Mouse (Mus musculus) midbrain, embryonic 14.5 days (tissue): ENCODE measurements around the gene Gpr3. TPM values are rescaled to one million over a fixed set of nuclear protein-coding genes. Genes with fewer than 3 reads are reported as not detected.

Experiments
- ATAC-seq: fragments of 200-750 bp; cut with Nextera tagmentation; 2 replicates; pipeline ENCODE4 v1.8.0; 2017; ENCODE audit warnings: moderate number of reproducible peaks, moderate library complexity; ENCODE audit not compliant: low FRiP score, low TSS enrichment
- DNase-seq: peaks from one replicate; pipeline ENCODE4 v3.0.0-alpha.2; 2015
- H3K27ac ChIP-seq: fragments of 300-500 bp; sonication (generic); replicated peaks from 2 replicates; pipeline ENCODE4 v1.5.1; 2014; ENCODE audit warnings: mild to moderate bottlenecking, low read depth, low read length, moderate library complexity
- H3K27me3 ChIP-seq: fragments of 300-500 bp; sonication (generic); 2 replicates; pipeline ENCODE4 v1.6.1; 2014; ENCODE audit warnings: low read length, control low read depth, mixed read lengths; ENCODE audit not compliant: control insufficient read depth, insufficient read depth
- H3K36me3 ChIP-seq: fragments of 300-500 bp; sonication (generic); 2 replicates; pipeline ENCODE4 v1.6.1; 2014; ENCODE audit warnings: low read length, control low read depth; ENCODE audit not compliant: control insufficient read depth, insufficient read depth
- H3K4me1 ChIP-seq: fragments of 300-500 bp; sonication (generic); 2 replicates; pipeline ENCODE4 v1.6.1; 2014; ENCODE audit warnings: mild to moderate bottlenecking, antibody characterized with exemption, low read length, control low read depth; ENCODE audit not compliant: control insufficient read depth, insufficient read depth
- H3K4me2 ChIP-seq: fragments of 300-500 bp; sonication (generic); 2 replicates; pipeline ENCODE4 v1.6.1; 2014; ENCODE audit warnings: mild to moderate bottlenecking, low read length, moderate library complexity
- H3K4me3 ChIP-seq: fragments of 300-500 bp; sonication (generic); replicated peaks from 2 replicates; pipeline ENCODE4 v1.5.1; 2014; ENCODE audit warnings: low read depth, low read length
- H3K9ac ChIP-seq: fragments of 300-500 bp; sonication (generic); replicated peaks from 2 replicates; pipeline ENCODE4 v1.6.1; 2014; ENCODE audit warnings: mild to moderate bottlenecking, low read length, moderate library complexity
- H3K9me3 ChIP-seq: fragments of 300-500 bp; sonication (generic); 2 replicates; pipeline ENCODE4 v1.6.1; 2016; ENCODE audit warnings: low read length, control low read depth, mixed read lengths; ENCODE audit not compliant: control insufficient read depth
- WGBS: fragments of 180-500 bp; shearing (Covaris S2); extraction: QIAGEN DNeasy Blood & Tissue Kit; methylation state at CpG from one replicate; pipeline ENCODE4 v1.1.7; 2014; 5-methylcytosine and 5-hydroxymethylcytosine counted together
- polyA plus RNA-seq: library from polyadenylated mRNA; unstranded; fragments of >200 nt; fragmentation: Nextera tagmentation; extraction: Ambion mirVana; gene quantifications from 2 replicates; pipeline ENCODE4 v1.2.1, GENCODE M21; 2014

The Gpr3 gene
- polyA plus RNA-seq, 1 experiment from 2014 or later: 1.3 TPM

DNA sequence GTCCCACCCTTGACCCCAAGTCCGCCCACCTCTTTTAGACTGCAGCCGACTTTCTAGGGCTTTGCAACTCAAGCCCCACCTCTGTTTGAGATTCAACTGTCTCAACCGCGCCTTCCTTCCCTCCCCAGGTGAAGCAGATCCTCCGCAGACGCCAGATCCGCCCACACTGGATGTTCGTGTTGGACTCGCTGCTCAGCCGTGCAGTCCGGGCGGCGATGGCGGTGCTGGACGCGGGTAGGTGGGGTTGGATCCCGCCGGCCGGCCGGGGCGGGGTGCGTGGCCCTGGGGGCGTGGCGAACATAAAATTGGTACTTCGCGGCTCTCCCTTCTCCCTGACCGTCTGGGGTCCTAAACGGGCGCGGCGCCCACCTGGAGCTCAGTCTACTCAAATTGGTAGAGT lies 38.9 kb upstream of the Gpr3 start:
- ATAC-seq (no peak), DNase-seq (peak; percentile 27)
- Histone ChIP-seq H3K36me3 (no peaks in the 10 kb centered on the region), H3K4me3 (peak overlapping the region; percentile 25), H3K27ac (no peak overlapping the region), H3K9ac (peak overlapping the region; percentile 31; the same call in 1 of the 2 replicates), H3K9me3 (no peaks in the 10 kb centered on the region), H3K4me1 (peaks cover 6% of the 10 kb centered on the region), H3K4me2 (peak overlapping the region; percentile 48), H3K27me3 (peaks cover 60% of the 10 kb centered on the region)
- 1% methylated on average over 31 of the region's 31 CpGs for WGBS

- H3K9ac ChIP-seq: peak overlapping the region; percentile 31; the same call in 1 of the 2 replicates
- DNase-seq (peak; percentile 78), ATAC-seq (no peak)
- WGBS: 3% methylated on average over 22 of the region's 22 CpGs
- peak overlapping the region; percentile 25 for H3K4me3 ChIP-seq
- H3K36me3 ChIP-seq: no peaks in the 10 kb centered on the region
- H3K4me1 ChIP-seq: peaks cover 6% of the 10 kb centered on the region
- H3K4me2 ChIP-seq: peak overlapping the region; percentile 48
- H3K9me3 ChIP-seq: no peaks in the 10 kb centered on the region
- no peak overlapping the region for H3K27ac ChIP-seq
- peaks cover 56% of the 10 kb centered on the region for H3K27me3 ChIP-seq
Measured at GRCm38 (mm10) chr4:133250609-133251008, 38.3 kb upstream of the Gpr3 start.

GRCm38 (mm10) chr4:133247806-133248449 lies 35.6 kb upstream of the Gpr3 start:
- DNase-seq: no peak
- Histone ChIP-seq H3K4me2 (no peak overlapping the region), H3K4me1 (peaks cover 6% of the 10 kb centered on the region), H3K36me3 (no peaks in the 10 kb centered on the region), H3K4me3 (no peak overlapping the region), H3K27me3 (peaks cover 63% of the 10 kb centered on the region), H3K27ac (no peak overlapping the region), H3K9me3 (no peaks in the 10 kb centered on the region), H3K9ac (no peak overlapping the region)
- 80% methylated on average over 13 of the region's 13 CpGs for WGBS
- no peak for ATAC-seq

GRCm38 (mm10) chr4:133247072-133247471 lies 34.7 kb upstream of the Gpr3 start:
- Histone ChIP-seq H3K4me3 (no peak overlapping the region), H3K4me1 (peaks cover 6% of the 10 kb centered on the region), H3K9ac (no peak overlapping the region), H3K36me3 (no peaks in the 10 kb centered on the region), H3K27ac (no peak overlapping the region), H3K9me3 (no peaks in the 10 kb centered on the region), H3K27me3 (peaks cover 65% of the 10 kb centered on the region), H3K4me2 (no peak overlapping the region)
- 19% methylated on average over 15 of the region's 15 CpGs for WGBS
- DNase-seq: no peak
- ATAC-seq: no peak

GRCm38 (mm10) chr4:133244289-133244688 lies 32.0 kb upstream of the Gpr3 start:
- no peaks in the 10 kb centered on the region for H3K9me3 ChIP-seq
- DNase-seq (no peak), ATAC-seq (no peak)
- no peak overlapping the region for H3K9ac ChIP-seq
- no peak overlapping the region for H3K27ac ChIP-seq
- H3K27me3 ChIP-seq: peaks cover 60% of the 10 kb centered on the region
- H3K36me3 ChIP-seq: no peaks in the 10 kb centered on the region
- WGBS: 85% methylated on average over 1 of the region's 1 CpGs
- H3K4me3 ChIP-seq: no peak overlapping the region
- H3K4me2 ChIP-seq: no peak overlapping the region
- no peaks in the 10 kb centered on the region for H3K4me1 ChIP-seq

GRCm38 (mm10) chr4:133243538-133243937 lies 31.2 kb upstream of the Gpr3 start:
- 70% methylated on average over 13 of the region's 13 CpGs for WGBS
- ATAC-seq (no peak), DNase-seq (no peak)
- H3K4me3 ChIP-seq: no peak overlapping the region
- H3K36me3 ChIP-seq: no peaks in the 10 kb centered on the region
- H3K4me1 ChIP-seq: no peaks in the 10 kb centered on the region
- H3K9ac ChIP-seq: no peak overlapping the region
- H3K27me3 ChIP-seq: peaks cover 59% of the 10 kb centered on the region
- no peak overlapping the region for H3K27ac ChIP-seq
- H3K4me2 ChIP-seq: no peak overlapping the region
- no peaks in the 10 kb centered on the region for H3K9me3 ChIP-seq

DNA sequence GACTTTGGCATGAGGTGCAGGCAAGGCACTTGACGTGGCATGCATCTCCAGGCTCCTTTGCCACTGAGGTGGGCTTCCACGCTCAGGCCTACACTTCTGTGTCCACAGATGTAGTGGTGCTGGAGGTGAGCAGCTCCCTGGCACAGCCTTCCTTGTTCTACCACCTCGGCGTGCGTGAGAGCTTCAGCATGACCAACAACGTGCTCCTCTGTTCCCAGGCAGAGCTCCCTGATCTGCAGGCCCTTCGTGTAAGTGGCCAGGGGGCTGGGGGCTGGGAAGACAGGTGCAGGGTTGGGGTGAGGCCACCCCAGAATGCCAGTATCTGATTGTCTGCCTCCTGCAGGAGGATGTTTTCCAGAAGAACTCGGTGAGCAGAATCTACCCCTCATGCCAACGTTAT lies 30.4 kb upstream of the Gpr3 start:
- 57% methylated on average over 9 of the region's 9 CpGs for WGBS
- Histone ChIP-seq H3K4me3 (no peak overlapping the region), H3K4me1 (no peaks in the 10 kb centered on the region), H3K9me3 (no peaks in the 10 kb centered on the region), H3K9ac (no peak overlapping the region), H3K27ac (no peak overlapping the region), H3K36me3 (no peaks in the 10 kb centered on the region), H3K27me3 (peaks cover 53% of the 10 kb centered on the region), H3K4me2 (no peak overlapping the region)
- ATAC-seq (no peak), DNase-seq (no peak)

DNA sequence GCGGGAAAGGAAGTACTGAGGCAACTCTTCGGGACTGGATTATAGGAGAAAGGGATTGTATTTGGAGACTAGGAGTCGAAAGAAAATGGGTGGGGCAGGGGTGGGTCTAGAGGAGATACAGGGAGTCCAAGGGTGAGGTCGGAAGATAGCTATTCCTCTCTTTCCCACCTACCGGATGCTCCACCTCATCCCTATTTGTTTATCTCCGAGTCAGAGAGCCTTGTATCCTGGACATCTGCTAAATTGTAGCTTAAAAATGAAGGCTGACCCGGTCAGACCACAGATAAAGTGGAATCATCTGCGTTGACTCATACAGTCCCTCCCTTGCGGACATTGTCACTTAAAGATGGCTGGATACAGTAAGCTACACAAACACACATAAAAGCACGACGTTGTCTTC lies 29.6 kb upstream of the Gpr3 start:
- Histone ChIP-seq H3K9me3 (no peaks in the 10 kb centered on the region), H3K4me1 (no peaks in the 10 kb centered on the region), H3K9ac (no peak overlapping the region), H3K27me3 (peaks cover 46% of the 10 kb centered on the region), H3K4me3 (peak overlapping the region; percentile 47; the same call in 1 of the 2 replicates), H3K4me2 (peak overlapping the region; percentile 75), H3K27ac (no peak overlapping the region), H3K36me3 (no peaks in the 10 kb centered on the region)
- no peak for DNase-seq
- WGBS: 36% methylated on average over 11 of the region's 11 CpGs
- ATAC-seq: no peak
